Mouse (Mus musculus) CH12.LX (cell line): Measurements from ENCODE around the gene Olfr631. TPM values are rescaled to one million over a fixed set of nuclear protein-coding genes. Genes with fewer than 3 reads are reported as not detected.

Experiments used
- DNase-seq: peaks from one replicate; pipeline ENCODE4 v3.0.0-alpha.2; 2013; ENCODE audit errors: extremely low read depth
- H3K27ac ChIP-seq: 2 replicates; pipeline ENCODE4 v1.5.1; 2012; ENCODE audit warnings: low read depth, mild to moderate bottlenecking, control low read depth, moderate library complexity; ENCODE audit not compliant: insufficient read depth
- H3K27me3 ChIP-seq: replicated peaks from 2 replicates; pipeline ENCODE3; 2012; ENCODE audit warnings: inconsistent platforms
- H3K36me3 ChIP-seq, 2 experiments: replicated peaks in 1 of 2; 2 replicates each; pipeline versions ENCODE3 to v1.6.1; 2012; ENCODE audit warnings: inconsistent platforms in 1 of 2, low read length in 1 of 2, mild to moderate bottlenecking in 1 of 2, mixed read lengths in 1 of 2, moderate library complexity in 1 of 2; ENCODE audit not compliant: control insufficient read depth in 1 of 2, insufficient read depth in 1 of 2
- H3K4me1 ChIP-seq, 2 experiments: 2 replicates each; pipeline ENCODE4 v1.6.1; 2012; ENCODE audit warnings: inconsistent platforms in 1 of 2, moderate library complexity in 1 of 2; ENCODE audit not compliant: insufficient read depth in 2 of 2, control insufficient read depth in 1 of 2
- H3K4me2 ChIP-seq: 2 replicates; pipeline ENCODE4 v1.6.1; 2012; ENCODE audit warnings: low read depth, mild to moderate bottlenecking, control low read depth; ENCODE audit not compliant: poor library complexity, insufficient read depth, severe bottlenecking
- H3K4me3 ChIP-seq, 3 experiments: fragments of 150-350 bp in 1 of 3; sonication (generic) in 1 of 3; replicated peaks in 1 of 3; 2 replicates each; pipeline versions ENCODE3 to v1.5.1; 2011 to 2012; ENCODE audit warnings: low read depth in 2 of 3, low read length in 2 of 3, mild to moderate bottlenecking in 2 of 3, moderate library complexity in 2 of 3, control low read depth in 1 of 3, improper control_type of control experiment in 1 of 3, inconsistent platforms in 1 of 3, mixed read lengths in 1 of 3; ENCODE audit not compliant: poor library complexity in 1 of 3
- H3K79me2 ChIP-seq: replicated peaks from 2 replicates; pipeline ENCODE4 v1.6.1; 2012; ENCODE audit warnings: mild to moderate bottlenecking, moderate library complexity; ENCODE audit not compliant: control insufficient read depth, poor library complexity, insufficient read depth, severe bottlenecking; ENCODE audit errors: extremely low read depth
- H3K9ac ChIP-seq: 2 replicates; pipeline ENCODE4 v1.6.1; 2012; ENCODE audit warnings: low read depth, mild to moderate bottlenecking, control low read depth, moderate library complexity; ENCODE audit not compliant: insufficient read depth
- H3K9me3 ChIP-seq: replicated peaks from 2 replicates; pipeline ENCODE3; 2012; ENCODE audit warnings: low read length, inconsistent platforms, mixed read lengths
- CHD1 ChIP-seq: IDR thresholded peaks from 2 replicates; pipeline ENCODE4 v1.6.1; 2012; ENCODE audit warnings: low read depth, low read length, improper control_type of control experiment, inconsistent platforms
- CTCF ChIP-seq, 2 experiments: IDR thresholded peaks in 1 of 2; conservative IDR thresholded peaks in 1 of 2; 2 replicates each; pipeline ENCODE4 v1.5.1; 2011 to 2012; ENCODE audit warnings: low read depth in 2 of 2, low read length in 2 of 2, improper control_type of control experiment in 1 of 2, inconsistent platforms in 1 of 2, mild to moderate bottlenecking in 1 of 2, moderate library complexity in 1 of 2
- E2F4 ChIP-seq: IDR thresholded peaks from 2 replicates; pipeline ENCODE4 v1.6.1; 2011; ENCODE audit warnings: low read depth, low read length, improper control_type of control experiment; ENCODE audit not compliant: insufficient replicate concordance
- ELF1 ChIP-seq: IDR thresholded peaks from 2 replicates; pipeline ENCODE4 v1.6.1; 2014; ENCODE audit warnings: low read depth, mild to moderate bottlenecking, inconsistent platforms, low read length, improper control_type of control experiment
- EP300 ChIP-seq: IDR thresholded peaks from 2 replicates; pipeline ENCODE4 v1.6.1; 2011; ENCODE audit warnings: low read length, improper control_type of control experiment
- HCFC1 ChIP-seq: IDR thresholded peaks from 2 replicates; pipeline ENCODE4 v1.6.1; 2012; ENCODE audit warnings: low read depth, mild to moderate bottlenecking, inconsistent platforms, low read length, improper control_type of control experiment
- IRF4 ChIP-seq: IDR thresholded peaks from 2 replicates; pipeline ENCODE4 v1.6.1; 2014; ENCODE audit warnings: low read depth, mild to moderate bottlenecking, inconsistent platforms, low read length, improper control_type of control experiment
- KAT2A ChIP-seq: IDR thresholded peaks from 2 replicates; pipeline ENCODE4 v1.6.1; 2012; ENCODE audit warnings: low read length, improper control_type of control experiment, inconsistent platforms; ENCODE audit not compliant: insufficient replicate concordance
- MAX ChIP-seq: IDR thresholded peaks from 2 replicates; pipeline ENCODE4 v1.6.1; 2011; ENCODE audit warnings: low read length, improper control_type of control experiment
- MAZ ChIP-seq: IDR thresholded peaks from 2 replicates; pipeline ENCODE4 v1.6.1; 2012; ENCODE audit warnings: low read depth, mild to moderate bottlenecking, inconsistent platforms, low read length, improper control_type of control experiment, moderate library complexity
- MEF2A ChIP-seq: IDR thresholded peaks from 2 replicates; pipeline ENCODE4 v1.6.1; 2014; ENCODE audit warnings: low read depth, mild to moderate bottlenecking, inconsistent platforms, low read length, improper control_type of control experiment, borderline replicate concordance
- MYC ChIP-seq: IDR thresholded peaks from 2 replicates; pipeline ENCODE4 v1.6.1; 2011; ENCODE audit warnings: low read depth, mild to moderate bottlenecking, improper control_type of control experiment, low read length
- NELFE ChIP-seq: IDR thresholded peaks from 2 replicates; pipeline ENCODE4 v1.6.1; 2011; ENCODE audit warnings: low read depth, low read length, improper control_type of control experiment
- NRF1 ChIP-seq: IDR thresholded peaks from 2 replicates; pipeline ENCODE4 v1.6.1; 2014; ENCODE audit warnings: low read depth, mild to moderate bottlenecking, inconsistent platforms, low read length, improper control_type of control experiment, moderate library complexity
- POLR2AphosphoS2 ChIP-seq: IDR thresholded peaks from 2 replicates; pipeline ENCODE4 v1.6.1; 2011; ENCODE audit warnings: low read depth, low read length, improper control_type of control experiment
- RAD21 ChIP-seq: IDR thresholded peaks from 2 replicates; pipeline ENCODE4 v1.6.1; 2011; ENCODE audit warnings: low read depth, mild to moderate bottlenecking, low read length, improper control_type of control experiment, moderate library complexity
- SIN3A ChIP-seq: IDR thresholded peaks from 2 replicates; pipeline ENCODE4 v1.6.1; 2012; ENCODE audit warnings: low read length, improper control_type of control experiment, inconsistent platforms
- SMC3 ChIP-seq: IDR thresholded peaks from 2 replicates; pipeline ENCODE4 v1.6.1; 2011; ENCODE audit warnings: low read depth, low read length, improper control_type of control experiment
- USF2 ChIP-seq: conservative IDR thresholded peaks from 2 replicates; pipeline ENCODE4 v1.6.1; 2011; ENCODE audit warnings: low read depth, low read length, improper control_type of control experiment
- ZC3H11A ChIP-seq: IDR thresholded peaks from 2 replicates; pipeline ENCODE4 v1.6.1; 2012; ENCODE audit warnings: low read depth, mild to moderate bottlenecking, inconsistent platforms, low read length, improper control_type of control experiment
- dilution Hi-C: fragments of 300-500 bp; cut with MboI; formaldehyde crosslinking; loops from 2 replicates; pipeline ENCODE4 v1.14.3; 2020; ENCODE audit warnings: low sequenced_read_pairs; ENCODE audit not compliant: extremely low pct_unique_long_range_greater_than_20kb, extremely low pct_ligation_motif_present
- in situ Hi-C: fragments of 300-500 bp; cut with MboI; formaldehyde crosslinking; loops from 3 replicates; pipeline ENCODE4 v1.14.3; 2019; ENCODE audit warnings: low sequenced_read_pairs, low pct_ligation_motif_present, low pct_unique_long_range_greater_than_20kb, mixed read lengths
- polyA plus RNA-seq: library from polyadenylated mRNA; unstranded; fragments of >175 nt; gene quantifications from 2 replicates; pipeline ENCODE4 v1.2.1, GENCODE M21; 2012; ENCODE audit warnings: low read depth; ENCODE audit not compliant: insufficient read length
- total RNA-seq, 2 experiments: library from RNA; depleted of rRNA; stranded (reverse); fragments of 300-350 nt in 1 of 2; fragments of >200 nt in 1 of 2; gene quantifications; 2 replicates each; pipeline ENCODE4 v1.2.3; 2012 to 2014

The Olfr631 gene
- total and polyA plus RNA-seq, 3 experiments, result not detected

- Histone ChIP-seq H3K4me2 (no peak overlapping the region), H3K79me2 (no peaks in the 10 kb centered on the region), H3K36me3 (no peaks in the 10 kb centered on the region), H3K4me1 (no peaks in the 10 kb centered on the region), H3K4me3 (no peak overlapping the region), H3K27ac (no peak overlapping the region), H3K9me3 (no peaks in the 10 kb centered on the region), H3K9ac (no peak overlapping the region), H3K27me3 (no peaks in the 10 kb centered on the region)
- in situ Hi-C loops (no loop called here), dilution Hi-C loops (no loop called here)
- DNase-seq, result no peak
- TF ChIP-seq E2F4 (no peak), SIN3A (no peak), HCFC1 (no peak), CTCF (conservative IDR thresholded peaks at IDR 0.05 in 1 of 2, IDR thresholded peaks at IDR 0.05 in 1 of 2; ENCODE audit: low read depth in 2 of 2, low read length in 2 of 2) (no peak), KAT2A (no peak)
Observed at GRCm38 (mm10) chr7:103910047-103910446, 18.6 kb upstream of the Olfr631 start.

- no peak overlapping the region for H3K27ac ChIP-seq
Observed at GRCm38 (mm10) chr7:103912969-103913511, 15.6 kb upstream of the Olfr631 start.

GRCm38 (mm10) chr7:103915338-103915737 is 13.3 kb upstream of the Olfr631 start:
- Histone ChIP-seq H3K27ac (no peak overlapping the region), H3K79me2 (no peaks in the 10 kb centered on the region), H3K9ac (no peak overlapping the region), H3K4me2 (no peak overlapping the region), H3K36me3 (no peaks in the 10 kb centered on the region), H3K4me1 (no peaks in the 10 kb centered on the region), H3K27me3 (peaks cover 2% of the 10 kb centered on the region), H3K9me3 (no peaks in the 10 kb centered on the region), H3K4me3 (no peak overlapping the region)
- in situ Hi-C loops, result no loop called here
- no peak for TF ChIP-seq MAZ
- no peak for TF ChIP-seq RAD21
- no peak for TF ChIP-seq NRF1
- no peak for TF ChIP-seq MEF2A
- TF ChIP-seq USF2, result no peak
- no peak for TF ChIP-seq NELFE
- no peak for TF ChIP-seq EP300
- TF ChIP-seq SIN3A, result no peak
- no peak for TF ChIP-seq ZC3H11A
- TF ChIP-seq KAT2A, result no peak
- dilution Hi-C loops, result no loop called here
- no peak for DNase-seq

More at GRCm38 (mm10) chr7:103912969-103913511, 15.6 kb upstream of the Olfr631 start:
- in situ Hi-C loops (no loop called here), dilution Hi-C loops (no loop called here)
- Histone ChIP-seq H3K4me1 (no peaks in the 10 kb centered on the region), H3K4me2 (peak overlapping the region; percentile 31; the same call in 1 of the 2 replicates), H3K9ac (no peak overlapping the region), H3K4me3 (no peak overlapping the region), H3K9me3 (no peaks in the 10 kb centered on the region), H3K36me3 (no peaks in the 10 kb centered on the region), H3K79me2 (no peaks in the 10 kb centered on the region), H3K27me3 (peaks cover 2% of the 10 kb centered on the region)
- peak; percentile 58 for DNase-seq
- TF ChIP-seq SIN3A, result no peak
- TF ChIP-seq MAX, result peak; percentile 75
- peak; percentile 66; the same call in 1 of the 2 replicates for TF ChIP-seq MYC
- peak; percentile 15; the same call in 1 of the 2 replicates for TF ChIP-seq ZC3H11A
- no peak for TF ChIP-seq CHD1
- no peak for TF ChIP-seq USF2
- no peak for TF ChIP-seq POLR2AphosphoS2
- peak; percentile 79 for TF ChIP-seq SMC3
- peak; percentile 78 to 88 for TF ChIP-seq CTCF (conservative IDR thresholded peaks at IDR 0.05 in 1 of 2, IDR thresholded peaks at IDR 0.05 in 1 of 2; ENCODE audit: low read depth in 2 of 2, low read length in 2 of 2)
- TF ChIP-seq RAD21, result peak; percentile 72
- no peak for TF ChIP-seq KAT2A
- TF ChIP-seq IRF4, result no peak
- no peak for TF ChIP-seq ELF1
- TF ChIP-seq E2F4, result no peak
